Mouse (Mus musculus) kidney, postnatal 10 days (tissue): ENCODE results near the gene Rpl21.

ENCODE experiments used
- DNase-seq: peaks from one replicate; pipeline ENCODE4 v3.0.0; 2021; ENCODE audit warnings: mixed read lengths

The Rpl21 gene

GRCm38 (mm10) chr5:146834959-146835358 lies 2.3 kb downstream of the Rpl21 start:
- no peak for DNase-seq

- no peak for DNase-seq
These were observed 5.5 kb downstream of the Rpl21 start for GRCm38 (mm10) chr5:146837967-146838720.

- DNase-seq, result no peak
These were observed 6.4 kb downstream of the Rpl21 start for GRCm38 (mm10) chr5:146838836-146839648.

GRCm38 (mm10) chr5:146839760-146840159 lies 7.1 kb downstream of the Rpl21 start:
- no peak for DNase-seq

GRCm38 (mm10) chr5:146840422-146840821 lies 7.7 kb downstream of the Rpl21 start:
- no peak for DNase-seq

GRCm38 (mm10) chr5:146841301-146841700 lies 8.6 kb downstream of the Rpl21 start:
- no peak for DNase-seq

- peak; percentile 49 for DNase-seq
These were observed 9.3 kb downstream of the Rpl21 start for GRCm38 (mm10) chr5:146841996-146842395.

- no peak for DNase-seq
These were observed 11.7 kb downstream of the Rpl21 start for GRCm38 (mm10) chr5:146844301-146844941.

GRCm38 (mm10) chr5:146844945-146845365 lies 12.3 kb downstream of the Rpl21 start, which contains the start of gene Rasl11a:
Rasl11a (plus strand) TSS chr5:146845071.
- peak; percentile 93 for DNase-seq

- no peak for DNase-seq
These were observed 13.8 kb downstream of the Rpl21 start for GRCm38 (mm10) chr5:146846489-146846888.

- no peak for DNase-seq
These were observed 16.4 kb downstream of the Rpl21 start for GRCm38 (mm10) chr5:146848936-146849582.

- DNase-seq, result no peak
These were observed 23.4 kb downstream of the Rpl21 start for GRCm38 (mm10) chr5:146856106-146856505.

GRCm38 (mm10) chr5:146857620-146858019 lies 24.9 kb downstream of the Rpl21 start:
- DNase-seq, result no peak

GRCm38 (mm10) chr5:146858772-146859171 lies 26.1 kb downstream of the Rpl21 start:
- no peak for DNase-seq

- no peak for DNase-seq
These were observed 26.6 kb downstream of the Rpl21 start for GRCm38 (mm10) chr5:146859246-146859645.

- no peak for DNase-seq
These were observed 27.7 kb downstream of the Rpl21 start for GRCm38 (mm10) chr5:146860222-146860998.

- DNase-seq, result no peak
These were observed 28.9 kb downstream of the Rpl21 start for GRCm38 (mm10) chr5:146861588-146861987.

- DNase-seq, result no peak
These were observed 32.8 kb downstream of the Rpl21 start for GRCm38 (mm10) chr5:146865511-146865910.

GRCm38 (mm10) chr5:146866277-146866676 lies 33.6 kb downstream of the Rpl21 start:
- DNase-seq, result no peak

- DNase-seq, result peak; percentile 54
These were observed 34.7 kb downstream of the Rpl21 start for GRCm38 (mm10) chr5:146867246-146867945.

- no peak for DNase-seq
These were observed 35.2 kb downstream of the Rpl21 start for GRCm38 (mm10) chr5:146867946-146868314.
